Mouse (Mus musculus): Measurements from ENCODE around the gene Pacsin2.
A peak's percentile ranks its signal among the peaks of the same experiment; 100 is the strongest.

DNA sequence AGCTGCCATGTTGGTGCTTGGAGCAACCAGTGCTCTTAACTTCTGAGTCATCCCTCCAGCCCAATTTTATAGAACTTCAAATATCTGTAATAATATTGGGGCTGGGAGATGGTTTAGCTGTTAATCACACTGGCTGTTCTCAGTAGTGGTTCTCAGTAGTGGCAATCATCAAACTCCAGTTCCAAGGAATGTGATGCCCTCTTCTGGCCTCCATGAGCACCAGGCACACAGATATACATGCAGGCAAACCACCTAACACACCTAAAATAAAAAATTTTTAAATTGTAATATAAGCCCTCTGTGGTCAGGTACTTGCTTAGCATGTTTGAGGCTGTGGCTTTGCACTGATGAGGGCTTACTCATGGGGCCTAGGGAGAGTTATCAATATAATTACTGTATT lies 98.7 kb downstream of the Pacsin2 start:
- TF ChIP-seq CTCF (IDR thresholded peaks at IDR 0.05; ENCODE audit: low read depth) (peak; percentile 46), EP300 (IDR thresholded peaks at IDR 0.05; ENCODE audit: low read depth) (no peak)

All from liver, postnatal 0 days (tissue).